Mouse (Mus musculus) intestine, embryonic 15.5 days (tissue): ENCODE measurements around the gene Etnk1. TPM values are rescaled to one million over a fixed set of nuclear protein-coding genes. Genes with fewer than 3 reads are reported as not detected.
"Not testable (repeated sequence)": the region's sequence is repeated elsewhere in the genome, so short reads cannot be mapped to it uniquely, and the experiment has no call there.

ENCODE experiments used
- ATAC-seq: fragments of 200-750 bp; cut with Nextera tagmentation; 2 replicates; pipeline ENCODE4 v1.8.0; 2017; ENCODE audit warnings: moderate TSS enrichment, moderate library complexity
- H3K27ac ChIP-seq: fragments of 300-500 bp; sonication (generic); 2 replicates; pipeline ENCODE4 v1.5.1; 2015; ENCODE audit warnings: mild to moderate bottlenecking, inconsistent platforms
- H3K27me3 ChIP-seq: fragments of 300-500 bp; sonication (generic); replicated peaks from 2 replicates; pipeline ENCODE4 v1.6.1; 2015; ENCODE audit warnings: inconsistent platforms
- H3K36me3 ChIP-seq: fragments of 300-500 bp; sonication (generic); 2 replicates; pipeline ENCODE4 v1.6.1; 2015; ENCODE audit warnings: inconsistent platforms
- H3K4me1 ChIP-seq: fragments of 300-500 bp; sonication (generic); replicated peaks from 2 replicates; pipeline ENCODE4 v1.6.1; 2015; ENCODE audit warnings: inconsistent platforms
- H3K4me2 ChIP-seq: fragments of 300-500 bp; sonication (generic); replicated peaks from 2 replicates; pipeline ENCODE4 v1.6.1; 2015; ENCODE audit warnings: mild to moderate bottlenecking, inconsistent platforms
- H3K4me3 ChIP-seq: fragments of 300-500 bp; sonication (generic); replicated peaks from 2 replicates; pipeline ENCODE4 v1.5.1; 2015; ENCODE audit warnings: inconsistent platforms
- H3K9ac ChIP-seq: fragments of 300-500 bp; sonication (generic); 2 replicates; pipeline ENCODE4 v1.6.1; 2015; ENCODE audit warnings: inconsistent platforms
- H3K9me3 ChIP-seq: fragments of 300-500 bp; sonication (generic); 2 replicates; pipeline ENCODE4 v1.6.1; 2016; ENCODE audit warnings: inconsistent platforms
- WGBS: fragments of 180-500 bp; shearing (Covaris S2); methylation state at CpG from one replicate; pipeline ENCODE4 v1.1.7; 2015; 5-methylcytosine and 5-hydroxymethylcytosine counted together
- polyA plus RNA-seq: library from polyadenylated mRNA; unstranded; fragments of >200 nt; fragmentation: Nextera tagmentation; extraction: Ambion mirVana; gene quantifications from 2 replicates; pipeline ENCODE4 v1.2.1, GENCODE M21; 2015

Etnk1 gene
- polyA plus RNA-seq, 1 experiment from 2014 or later, result 17.9 TPM

GRCm38 (mm10) chr6:143140884-143141283 is 26.1 kb upstream of the Etnk1 start:
- Histone ChIP-seq H3K9ac (no peak overlapping the region), H3K4me3 (no peak overlapping the region), H3K27me3 (no peaks in the 10 kb centered on the region), H3K4me1 (0 out of 2 replicates have a peak, but pooled peaks cover 3% of the 10 kb centered on the region), H3K27ac (no peak overlapping the region), H3K4me2 (no peak overlapping the region), H3K36me3 (no peaks in the 10 kb centered on the region), H3K9me3 (no peaks in the 10 kb centered on the region)
- ATAC-seq, result no peak
- WGBS, result 88% methylated on average over 9 of the region's 9 CpGs

- 71% methylated on average over 10 of the region's 10 CpGs for WGBS
- peak; percentile 78 for ATAC-seq
Measured at GRCm38 (mm10) chr6:143141624-143142592, 25.1 kb upstream of the Etnk1 start.

GRCm38 (mm10) chr6:143142861-143143260 is 24.2 kb upstream of the Etnk1 start:
- Histone ChIP-seq H3K36me3 (no peaks in the 10 kb centered on the region), H3K9me3 (no peaks in the 10 kb centered on the region), H3K4me1 (0 out of 2 replicates have a peak, but pooled peaks cover 3% of the 10 kb centered on the region), H3K4me3 (no peak overlapping the region), H3K27ac (no peak overlapping the region), H3K9ac (no peak overlapping the region), H3K27me3 (no peaks in the 10 kb centered on the region), H3K4me2 (no peak overlapping the region)
- 85% methylated on average over 4 of the region's 4 CpGs for WGBS
- ATAC-seq, result no peak

More at GRCm38 (mm10) chr6:143141624-143142592, 25.1 kb upstream of the Etnk1 start:
- not testable (repeated sequence) for H3K9me3 ChIP-seq, H3K27ac ChIP-seq, H3K4me2 ChIP-seq, H3K9ac ChIP-seq, H3K27me3 ChIP-seq, H3K4me1 ChIP-seq, H3K36me3 ChIP-seq, H3K4me3 ChIP-seq

GRCm38 (mm10) chr6:143143321-143143720 is 23.7 kb upstream of the Etnk1 start:
- no peak overlapping the region for H3K27ac ChIP-seq
- 0 out of 2 replicates have a peak, but pooled peaks cover 3% of the 10 kb centered on the region for H3K4me1 ChIP-seq
- H3K9me3 ChIP-seq, result no peaks in the 10 kb centered on the region
- 0 out of 2 replicates have a peak overlapping the region, but pooled peaks have one; percentile 55 for H3K4me2 ChIP-seq
- no peaks in the 10 kb centered on the region for H3K27me3 ChIP-seq
- ATAC-seq, result no peak
- no peaks in the 10 kb centered on the region for H3K36me3 ChIP-seq
- no peak overlapping the region for H3K9ac ChIP-seq
- WGBS, result 77% methylated on average over 9 of the region's 9 CpGs
- H3K4me3 ChIP-seq, result no peak overlapping the region

- H3K4me2 ChIP-seq, result peak overlapping the region; percentile 55
- H3K4me1 ChIP-seq, result 0 out of 2 replicates have a peak, but pooled peaks cover 3% of the 10 kb centered on the region
- H3K9me3 ChIP-seq, result no peaks in the 10 kb centered on the region
- no peaks in the 10 kb centered on the region for H3K27me3 ChIP-seq
- H3K4me3 ChIP-seq, result peak overlapping the region; percentile 19
- ATAC-seq, result no peak
- no peak overlapping the region for H3K27ac ChIP-seq
- no peaks in the 10 kb centered on the region for H3K36me3 ChIP-seq
- H3K9ac ChIP-seq, result no peak overlapping the region
- 22% methylated on average over 19 of the region's 19 CpGs for WGBS
Measured at GRCm38 (mm10) chr6:143143775-143144273, 23.2 kb upstream of the Etnk1 start.

- no peaks in the 10 kb centered on the region for H3K9me3 ChIP-seq
- 52% methylated on average over 2 of the region's 2 CpGs for WGBS
- ATAC-seq, result no peak
Measured at GRCm38 (mm10) chr6:143144556-143144955, 22.5 kb upstream of the Etnk1 start.

GRCm38 (mm10) chr6:143145051-143145450 is 22.0 kb upstream of the Etnk1 start:
- peak; percentile 72 for ATAC-seq
- Histone ChIP-seq H3K9ac (no peak overlapping the region), H3K27me3 (no peaks in the 10 kb centered on the region), H3K4me2 (no peak overlapping the region), H3K4me3 (no peak overlapping the region), H3K27ac (no peak overlapping the region), H3K4me1 (0 out of 2 replicates have a peak, but pooled peaks cover 3% of the 10 kb centered on the region), H3K9me3 (no peaks in the 10 kb centered on the region), H3K36me3 (no peaks in the 10 kb centered on the region)
- WGBS, result 50% methylated on average over 7 of the region's 7 CpGs

More at GRCm38 (mm10) chr6:143144556-143144955, 22.5 kb upstream of the Etnk1 start:
- Histone ChIP-seq H3K4me3 (no peak overlapping the region), H3K9ac (no peak overlapping the region), H3K27ac (no peak overlapping the region), H3K4me2 (no peak overlapping the region), H3K36me3 (no peaks in the 10 kb centered on the region), H3K4me1 (0 out of 2 replicates have a peak, but pooled peaks cover 3% of the 10 kb centered on the region), H3K27me3 (no peaks in the 10 kb centered on the region)

GRCm38 (mm10) chr6:143146756-143147155 is 20.3 kb upstream of the Etnk1 start:
- H3K9me3 ChIP-seq, result no peaks in the 10 kb centered on the region
- no peak overlapping the region for H3K4me2 ChIP-seq
- H3K27me3 ChIP-seq, result no peaks in the 10 kb centered on the region
- ATAC-seq, result no peak
- H3K4me3 ChIP-seq, result no peak overlapping the region
- 51% methylated on average over 8 of the region's 8 CpGs for WGBS
- H3K36me3 ChIP-seq, result no peaks in the 10 kb centered on the region
- H3K27ac ChIP-seq, result no peak overlapping the region
- H3K9ac ChIP-seq, result no peak overlapping the region
- H3K4me1 ChIP-seq, result 0 out of 2 replicates have a peak, but pooled peaks cover 3% of the 10 kb centered on the region

GRCm38 (mm10) chr6:143148868-143149267 is 18.2 kb upstream of the Etnk1 start:
- Histone ChIP-seq H3K9me3 (no peaks in the 10 kb centered on the region), H3K27me3 (no peaks in the 10 kb centered on the region), H3K4me2 (no peak overlapping the region), H3K36me3 (no peaks in the 10 kb centered on the region), H3K9ac (no peak overlapping the region), H3K4me1 (peaks cover 3% of the 10 kb centered on the region; the same call in 1 of the 2 replicates), H3K4me3 (no peak overlapping the region), H3K27ac (no peak overlapping the region)
- ATAC-seq, result no peak

- Histone ChIP-seq H3K4me3 (no peak overlapping the region), H3K4me2 (no peak overlapping the region), H3K4me1 (peaks cover 6% of the 10 kb centered on the region; the same call in 1 of the 2 replicates), H3K27ac (no peak overlapping the region), H3K9me3 (no peaks in the 10 kb centered on the region), H3K27me3 (no peaks in the 10 kb centered on the region), H3K36me3 (no peaks in the 10 kb centered on the region), H3K9ac (no peak overlapping the region)
- no peak for ATAC-seq
- 55% methylated on average over 5 of the region's 5 CpGs for WGBS
Measured at GRCm38 (mm10) chr6:143149766-143150291, 17.2 kb upstream of the Etnk1 start.

- not testable (repeated sequence) for ATAC-seq, H3K4me1 ChIP-seq, H3K4me3 ChIP-seq, H3K9me3 ChIP-seq, H3K27me3 ChIP-seq, H3K4me2 ChIP-seq, H3K27ac ChIP-seq, H3K36me3 ChIP-seq, H3K9ac ChIP-seq
- WGBS, result 83% methylated on average over 10 of the region's 10 CpGs
Measured at GRCm38 (mm10) chr6:143151081-143151995, 15.7 kb upstream of the Etnk1 start.
